Mouse (Mus musculus) forebrain, postnatal 0 days (tissue): ENCODE measurements at regions not wholly inside any gene's neighbourhood (a gene's known extent, or its start where the extent isn't known, plus 50 kb on each side); places are given as distances from the start of the nearest gene placed in this dataset.

ENCODE experiments used
- ATAC-seq: fragments of 200-750 bp; cut with Nextera tagmentation; 2 replicates; pipeline ENCODE4 v1.8.0; 2017; ENCODE audit warnings: mild to moderate bottlenecking, moderate library complexity
- DNase-seq: peaks from one replicate; pipeline ENCODE4 v3.0.0-alpha.2; 2015
- H3K27ac ChIP-seq: fragments of 300-500 bp; sonication (generic); 2 replicates; pipeline ENCODE4 v1.5.1; 2014; ENCODE audit warnings: low read depth, mild to moderate bottlenecking, antibody characterized with exemption, low read length, moderate library complexity, mixed read lengths
- H3K27me3 ChIP-seq: fragments of 300-500 bp; sonication (generic); 2 replicates; pipeline ENCODE4 v1.6.1; 2014; ENCODE audit warnings: mild to moderate bottlenecking, low read length, mixed read lengths; ENCODE audit not compliant: insufficient read depth
- H3K36me3 ChIP-seq: fragments of 300-500 bp; sonication (generic); 2 replicates; pipeline ENCODE4 v1.6.1; 2014; ENCODE audit warnings: mild to moderate bottlenecking, moderate library complexity; ENCODE audit not compliant: insufficient read depth
- H3K4me1 ChIP-seq: fragments of 300-500 bp; sonication (generic); 2 replicates; pipeline ENCODE4 v1.6.1; 2014; ENCODE audit warnings: antibody characterized with exemption; ENCODE audit not compliant: insufficient read depth
- H3K4me2 ChIP-seq: fragments of 300-500 bp; sonication (generic); 2 replicates; pipeline ENCODE4 v1.6.1; 2014; ENCODE audit warnings: low read depth, mild to moderate bottlenecking, moderate library complexity
- H3K4me3 ChIP-seq: fragments of 300-500 bp; sonication (generic); 2 replicates; pipeline ENCODE4 v1.5.1; 2014; ENCODE audit warnings: low read depth, low read length, mixed read lengths
- H3K9ac ChIP-seq: fragments of 300-500 bp; sonication (generic); 2 replicates; pipeline ENCODE4 v1.6.1; 2014; ENCODE audit warnings: mild to moderate bottlenecking
- H3K9me3 ChIP-seq: fragments of 300-500 bp; sonication (generic); 2 replicates; pipeline ENCODE4 v1.6.1; 2016; ENCODE audit warnings: low read length
- CTCF ChIP-seq: sonication (generic); IDR thresholded peaks from 2 replicates; pipeline ENCODE4 v1.5.1; 2016; ENCODE audit warnings: antibody characterized with exemption, control low read depth, low read depth
- WGBS: fragments of 180-500 bp; shearing (Covaris S2); extraction: QIAGEN DNeasy Blood & Tissue Kit; methylation state at CpG from one replicate; pipeline ENCODE4 v1.1.7; 2014; 5-methylcytosine and 5-hydroxymethylcytosine counted together
- microRNA-seq, 2 experiments: library from miRNA; unstranded; fragments of <30 nt; microRNA quantifications; one replicate each; pipeline ENCODE4; 2016

GRCm38 (mm10) chr19:49629963-49630362 lies 1048.5 kb downstream of the Sorcs1 start:
- no peak for TF ChIP-seq CTCF
- Histone ChIP-seq H3K9me3 (no peaks in the 10 kb centered on the region), H3K4me1 (no peaks in the 10 kb centered on the region), H3K4me2 (no peak overlapping the region), H3K36me3 (no peaks in the 10 kb centered on the region), H3K27me3 (no peaks in the 10 kb centered on the region), H3K27ac (no peak overlapping the region), H3K4me3 (no peak overlapping the region), H3K9ac (no peak overlapping the region)
- ATAC-seq (no peak), DNase-seq (no peak)
- WGBS: 85% methylated on average over 7 of the region's 7 CpGs

GRCm38 (mm10) chr19:49619920-49620319 lies 1058.5 kb downstream of the Sorcs1 start:
- H3K4me1 ChIP-seq: no peaks in the 10 kb centered on the region
- H3K4me3 ChIP-seq: no peak overlapping the region
- whole genome bisulfite sequencing: 33% methylated on average over 5 of the region's 5 CpGs
- DNase-seq (no peak), ATAC-seq (no peak)
- H3K9me3 ChIP-seq: no peaks in the 10 kb centered on the region
- H3K9ac ChIP-seq: no peak overlapping the region
- no peaks in the 10 kb centered on the region for H3K36me3 ChIP-seq
- no peak overlapping the region for H3K27ac ChIP-seq
- H3K4me2 ChIP-seq: no peak overlapping the region
- H3K27me3 ChIP-seq: no peaks in the 10 kb centered on the region
- no peak for TF ChIP-seq CTCF

GRCm38 (mm10) chr19:49615071-49615470 lies 1063.4 kb downstream of the Sorcs1 start:
- no peak overlapping the region for H3K4me2 ChIP-seq
- H3K4me3 ChIP-seq: no peak overlapping the region
- H3K9ac ChIP-seq: no peak overlapping the region
- peak; percentile 36 for DNase-seq
- no peak overlapping the region for H3K27ac ChIP-seq
- H3K27me3 ChIP-seq: no peaks in the 10 kb centered on the region
- no peaks in the 10 kb centered on the region for H3K36me3 ChIP-seq
- peak; percentile 45 for ATAC-seq
- H3K9me3 ChIP-seq: no peaks in the 10 kb centered on the region
- no peak for TF ChIP-seq CTCF
- H3K4me1 ChIP-seq: no peaks in the 10 kb centered on the region

Small RNA genes in the stretch of these regions (microRNA-seq; reads per million reads assigned to microRNA genes)
- gene Gm27935: 0 reads per million in 2 experiments
